Mouse (Mus musculus) C2C12 (cell line): ENCODE data around the gene Nudt19.

Source experiments
- CTCF ChIP-seq: IDR thresholded peaks from one replicate; pipeline ENCODE4 v1.5.1; 2011; ENCODE audit not compliant: control insufficient read depth, insufficient read depth, insufficient read length
- USF1 ChIP-seq: IDR thresholded peaks from one replicate; pipeline ENCODE4 v1.6.1; 2011; ENCODE audit warnings: low read depth, mild to moderate bottlenecking, control low read depth, moderate library complexity

DNA sequence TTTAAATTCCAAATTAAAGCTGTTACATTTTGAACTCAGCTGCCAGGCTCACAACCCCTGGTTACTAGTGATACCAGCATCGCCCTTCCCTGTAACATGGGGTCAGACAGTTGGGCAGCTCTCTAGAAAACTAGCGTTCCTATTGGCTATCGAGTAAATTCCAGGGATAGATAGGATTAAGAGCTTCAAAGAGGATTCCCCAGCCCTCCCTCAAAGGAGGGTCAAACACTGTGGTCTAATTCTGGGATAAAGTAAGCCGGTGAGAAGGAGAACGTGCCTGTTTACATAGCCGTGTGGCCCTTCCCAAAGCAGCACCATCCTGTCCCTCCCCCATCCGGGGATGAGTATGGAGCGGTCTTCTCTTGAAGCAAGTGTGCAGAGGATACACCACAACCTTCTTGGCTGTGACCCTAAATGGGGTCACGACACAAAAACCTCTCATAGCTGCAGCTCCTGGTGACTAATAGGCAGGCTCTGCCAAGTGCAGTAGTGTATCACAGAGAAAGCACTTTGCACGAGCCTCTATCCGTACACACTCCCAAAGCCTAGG, 27.4 kb upstream of the Nudt19 start:
- TF ChIP-seq CTCF (no peak), USF1 (no peak)
